Mouse (Mus musculus) gastrocnemius, postnatal 25 days (tissue): ENCODE measurements around the gene Bpifb3. TPM values are rescaled to one million over a fixed set of nuclear protein-coding genes. Genes with fewer than 3 reads are reported as not detected.

ENCODE experiments used
- total RNA-seq, 2 experiments: library from RNA; stranded (reverse); gene quantifications; 1 replicate in 1 of 2; 2 replicates in 1 of 2; pipeline ENCODE4 v1.2.3; 2021

Bpifb3 gene
- total RNA-seq, 2 experiments from 2014 or later, result not detected

Other genes starting within 250 kb of the Bpifb3 start
- gene Dnmt3c, start 221.6 kb upstream of the Bpifb3 start, total RNA-seq, result not detected
- gene Mapre1, start 177.0 kb upstream of the Bpifb3 start, total RNA-seq, result 10 to 100 TPM; 36.9 to 39.6 TPM
- not detected for gene Efcab8, start 138.3 kb upstream of the Bpifb3 start, total RNA-seq
- not detected for gene Sun5, start 47.1 kb upstream of the Bpifb3 start, total RNA-seq
- not detected for gene Bpifb2, start 43.2 kb upstream of the Bpifb3 start, total RNA-seq
- not detected for gene Bpifb6, start 17.8 kb upstream of the Bpifb3 start, total RNA-seq
- not detected for gene Bpifb4, start 20.0 kb downstream of the Bpifb3 start, total RNA-seq
- gene Bpifa6, start 56.7 kb downstream of the Bpifb3 start, total RNA-seq, result not detected
- gene Bpifa2, start 90.0 kb downstream of the Bpifb3 start, total RNA-seq, result not detected
- gene Bpifa3, start 212.1 kb downstream of the Bpifb3 start, total RNA-seq, result not detected
- not detected for gene Bpifa1, start 224.7 kb downstream of the Bpifb3 start, total RNA-seq
- not detected for gene Bpifa5, start 244.4 kb downstream of the Bpifb3 start, total RNA-seq